Mouse (Mus musculus) fibroblast of lung, adult 2 months (primary cell): Measurements from ENCODE around the gene Tns2.

Source experiments
- DNase-seq: peaks from one replicate; pipeline ENCODE4 v3.0.0-alpha.2; 2011; ENCODE audit warnings: low read depth

Tns2 gene

DNA sequence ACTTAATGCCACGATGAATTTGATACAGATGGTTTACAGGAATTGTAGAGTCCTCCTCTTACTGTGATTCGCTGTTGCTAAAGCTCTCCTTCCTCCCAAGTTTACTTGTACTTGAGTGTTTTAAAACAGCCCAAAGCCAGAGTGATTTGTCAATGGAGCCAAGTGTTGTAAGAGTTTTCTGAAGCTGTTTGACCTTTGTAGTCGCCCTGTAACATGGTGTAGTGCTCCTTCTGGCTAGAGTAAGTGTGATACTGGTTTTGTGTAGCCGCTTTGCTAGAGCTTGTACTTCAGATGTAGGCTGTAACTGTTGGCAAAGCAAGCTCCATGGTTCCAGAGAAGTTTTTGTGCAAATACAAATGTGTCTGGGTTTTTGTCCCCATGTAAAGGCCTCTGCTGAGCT, 8.0 kb upstream of the Tns2 start:
- DNase-seq: no peak

DNA sequence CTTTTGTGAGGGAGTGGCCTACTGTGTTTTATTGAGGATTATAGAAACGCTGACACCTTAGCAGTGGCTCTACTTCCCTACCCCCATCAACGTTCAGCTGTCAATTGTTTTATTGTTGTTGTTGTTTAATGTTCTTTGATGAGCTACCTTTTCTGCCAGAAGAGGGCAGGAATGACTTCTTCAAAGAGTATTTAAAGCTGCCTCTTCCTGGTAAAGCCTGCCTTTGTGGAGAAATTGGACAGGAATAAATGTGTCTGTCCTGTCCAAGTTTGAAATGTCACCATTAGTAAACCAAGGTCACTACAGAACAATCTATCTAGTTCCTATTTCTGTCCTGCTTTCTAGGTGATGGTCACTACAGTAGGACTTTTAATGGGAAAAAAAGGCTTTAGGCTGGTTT, 6.1 kb upstream of the Tns2 start:
- no peak for DNase-seq

DNA sequence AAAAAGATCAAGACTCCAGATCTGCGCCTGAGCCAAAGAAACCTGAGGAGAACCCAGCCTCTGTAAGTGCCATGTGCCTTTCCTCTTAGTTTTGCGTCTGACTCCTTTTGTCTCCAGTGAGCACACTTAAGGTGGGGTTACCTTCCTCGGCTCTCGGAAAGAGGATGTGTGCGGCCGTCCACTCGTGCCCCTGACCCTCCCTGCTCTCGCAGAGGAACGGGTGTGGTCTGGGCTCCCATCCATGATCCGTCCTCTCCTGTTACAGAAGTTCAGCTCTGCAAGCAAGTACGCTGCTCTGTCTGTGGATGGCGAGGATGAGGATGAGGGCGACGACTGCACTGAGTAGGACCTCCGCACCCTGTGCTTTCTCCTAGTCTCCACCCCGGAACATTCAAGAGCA, 5.2 kb upstream of the Tns2 start:
- DNase-seq: no peak

DNA sequence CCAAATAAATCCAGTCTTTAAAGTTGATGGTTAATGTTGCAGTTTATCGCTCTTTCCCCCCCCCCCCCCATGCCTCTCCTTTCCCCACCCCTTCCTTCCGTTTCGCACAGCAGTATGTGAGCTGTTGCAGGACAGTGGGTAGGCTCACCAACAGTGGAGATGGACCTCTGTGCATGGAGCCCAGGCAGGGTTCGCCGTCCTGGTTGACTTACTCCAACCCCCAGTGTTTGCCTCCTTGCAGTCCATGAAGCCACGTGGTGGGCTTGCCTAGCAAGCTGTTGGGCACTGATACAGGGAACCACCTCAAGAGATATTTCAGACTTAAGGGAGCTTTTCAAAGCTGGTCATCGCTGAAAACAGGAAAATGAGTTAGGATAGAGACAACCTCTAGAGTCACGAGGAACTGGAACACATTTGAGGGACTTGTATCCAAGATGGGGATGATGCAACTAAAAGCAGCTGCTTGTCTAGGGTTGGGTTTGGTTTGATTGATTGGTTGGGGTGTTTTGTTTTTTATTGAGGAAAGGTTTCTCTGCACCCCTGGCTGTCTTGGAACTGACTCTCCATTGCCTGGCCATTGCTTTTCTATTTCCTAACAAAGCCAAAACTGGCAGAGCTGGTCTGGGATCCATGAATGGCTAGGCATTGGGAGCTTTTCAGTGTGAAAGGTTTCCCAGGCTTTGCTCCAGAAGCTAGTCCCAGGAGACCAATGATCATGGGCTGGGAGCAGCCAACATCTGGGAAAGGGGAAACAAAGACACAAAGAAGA, 2.9 kb upstream of the Tns2 start:
- DNase-seq: no peak

DNA sequence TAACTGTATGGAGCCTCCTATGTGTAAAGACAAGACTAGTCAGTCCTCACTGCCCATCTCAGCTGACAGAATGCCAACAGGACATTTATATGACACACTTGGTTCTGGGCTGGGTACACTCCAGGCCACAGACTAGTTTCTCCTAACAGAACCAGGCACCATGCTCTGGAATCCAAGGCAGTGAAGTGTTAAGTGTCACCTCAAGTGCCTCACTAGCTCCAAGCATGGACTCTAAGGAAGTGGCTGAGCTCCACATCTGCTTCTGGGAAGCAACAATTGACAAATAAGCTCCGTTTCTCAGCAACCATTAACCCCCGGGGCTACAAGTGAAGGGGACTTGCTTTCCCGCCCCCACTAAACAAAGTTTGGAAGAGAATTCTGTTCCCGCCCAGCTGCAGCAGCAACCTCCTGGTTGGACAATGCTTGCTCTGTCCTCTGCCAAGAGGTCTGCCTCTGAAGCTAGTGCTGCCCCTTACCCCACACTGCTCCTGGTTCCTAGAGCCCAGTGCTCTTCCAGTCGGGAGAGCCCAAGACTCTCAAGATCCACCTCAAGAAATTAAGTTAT, 2.1 kb upstream of the Tns2 start:
- DNase-seq: no peak

DNA sequence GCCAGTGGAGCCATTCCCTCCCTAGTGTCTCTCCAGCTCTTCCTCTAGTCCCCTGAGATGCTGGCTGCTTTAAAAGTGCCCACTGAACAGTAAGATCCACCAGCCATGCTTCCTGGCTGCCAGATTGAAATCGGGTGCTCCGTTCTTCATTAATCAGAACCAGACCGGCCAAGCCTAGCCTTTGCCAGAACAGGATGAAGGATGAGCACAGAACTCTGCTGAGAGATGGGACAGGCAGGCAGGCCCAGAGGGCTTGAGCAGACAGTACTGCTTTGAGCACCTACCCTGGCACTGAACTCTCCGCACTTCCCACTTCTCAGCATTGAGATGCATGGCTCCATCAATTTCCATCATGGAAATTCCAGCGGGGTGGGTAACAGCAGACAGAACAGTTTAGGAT, 953 bp upstream of the Tns2 start:
- DNase-seq: no peak

DNA sequence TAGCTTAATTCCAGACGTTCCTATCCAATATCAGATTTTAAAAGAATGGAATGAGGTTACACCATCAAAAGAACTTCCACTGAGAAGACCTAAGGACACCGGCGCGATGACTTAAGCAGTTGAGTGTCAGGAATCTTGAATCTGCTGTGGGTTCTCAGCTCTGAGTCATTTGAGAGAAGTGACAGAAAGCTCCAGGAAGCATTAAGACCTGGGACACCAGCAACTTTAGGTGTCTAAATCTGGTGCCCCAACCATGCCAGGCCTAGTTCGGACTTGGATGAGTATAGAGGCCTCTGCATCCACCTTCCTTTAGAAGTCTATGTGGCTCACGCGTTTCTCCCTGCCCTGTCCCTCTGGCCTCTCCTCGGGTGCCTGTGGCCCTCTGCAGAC, 447 bp upstream of the Tns2 start:
- no peak for DNase-seq

DNA sequence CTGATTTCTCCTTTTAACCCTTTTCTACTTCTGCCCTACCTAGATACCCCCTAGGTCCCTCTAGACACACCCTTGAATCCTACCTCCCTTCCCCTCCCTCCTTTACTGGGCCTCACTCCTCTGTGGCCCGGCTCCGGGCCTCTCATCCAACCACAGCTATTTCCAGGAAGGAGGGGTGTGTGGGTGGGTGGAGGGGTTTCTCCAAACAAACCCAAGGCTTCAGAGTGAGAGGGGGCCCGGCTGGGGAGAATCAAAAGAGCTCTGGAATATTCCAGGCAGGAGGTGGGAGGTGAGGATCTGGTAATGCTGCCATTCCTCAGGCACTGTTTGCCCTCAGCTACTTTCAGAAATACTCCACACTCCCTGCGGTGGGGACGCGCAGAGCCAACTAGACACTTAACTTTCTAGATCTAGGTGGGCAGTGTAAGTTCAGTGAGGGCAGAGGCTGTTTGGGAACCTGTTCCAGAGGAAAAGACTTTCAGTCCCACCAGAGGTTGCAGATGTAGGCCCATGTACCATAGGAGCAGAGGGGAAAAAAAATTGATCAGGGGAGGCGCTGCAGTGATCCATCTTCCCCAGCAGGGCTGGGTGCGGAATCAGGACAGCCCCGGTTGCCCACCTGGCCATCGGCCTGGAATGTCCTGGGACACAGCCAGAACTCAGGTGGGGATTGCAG, 921 bp downstream of the Tns2 start:
- DNase-seq: no peak

DNA sequence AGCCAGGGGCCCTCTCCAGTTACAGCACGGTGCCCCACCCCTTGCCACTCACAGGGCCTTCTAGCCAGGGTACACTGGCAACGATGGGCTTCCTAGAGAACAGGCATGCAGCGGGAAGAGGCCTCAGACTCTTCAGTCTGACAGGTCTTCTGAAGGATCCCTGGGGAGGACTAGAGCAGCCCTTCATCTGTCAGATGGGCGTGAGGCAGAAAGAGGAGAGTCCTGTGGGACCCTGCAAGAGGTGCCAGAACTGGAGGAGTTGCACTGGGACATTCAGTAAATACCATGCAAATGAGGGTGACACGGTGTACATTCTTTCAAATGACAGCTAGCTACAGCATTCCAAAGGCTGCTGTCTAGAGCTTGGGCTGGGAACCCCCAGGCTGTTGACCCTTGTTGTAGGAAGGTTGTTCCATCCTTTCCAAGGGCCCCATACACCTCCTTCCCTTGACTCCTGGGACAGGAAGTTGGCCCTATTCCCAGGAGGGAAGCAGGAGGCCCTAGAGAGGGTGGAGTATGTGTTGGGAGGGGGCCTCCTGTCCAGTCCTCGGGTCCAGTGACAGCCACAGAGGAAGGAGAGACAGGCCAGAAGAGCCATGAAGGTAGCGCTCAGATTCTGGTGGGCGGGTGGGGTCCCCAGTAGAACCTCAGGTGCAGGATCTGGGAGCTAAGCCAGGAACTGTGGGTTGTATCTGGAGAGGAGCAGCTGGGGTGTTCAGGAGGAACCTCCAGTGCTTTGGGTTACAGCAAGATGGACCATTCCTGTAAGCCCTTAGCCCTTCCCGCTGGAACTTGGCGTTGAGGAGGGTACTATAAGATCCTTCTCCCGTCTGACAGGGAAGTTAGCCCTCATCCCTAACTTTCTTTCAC, 1.7 kb downstream of the Tns2 start:
- DNase-seq: no peak

DNA sequence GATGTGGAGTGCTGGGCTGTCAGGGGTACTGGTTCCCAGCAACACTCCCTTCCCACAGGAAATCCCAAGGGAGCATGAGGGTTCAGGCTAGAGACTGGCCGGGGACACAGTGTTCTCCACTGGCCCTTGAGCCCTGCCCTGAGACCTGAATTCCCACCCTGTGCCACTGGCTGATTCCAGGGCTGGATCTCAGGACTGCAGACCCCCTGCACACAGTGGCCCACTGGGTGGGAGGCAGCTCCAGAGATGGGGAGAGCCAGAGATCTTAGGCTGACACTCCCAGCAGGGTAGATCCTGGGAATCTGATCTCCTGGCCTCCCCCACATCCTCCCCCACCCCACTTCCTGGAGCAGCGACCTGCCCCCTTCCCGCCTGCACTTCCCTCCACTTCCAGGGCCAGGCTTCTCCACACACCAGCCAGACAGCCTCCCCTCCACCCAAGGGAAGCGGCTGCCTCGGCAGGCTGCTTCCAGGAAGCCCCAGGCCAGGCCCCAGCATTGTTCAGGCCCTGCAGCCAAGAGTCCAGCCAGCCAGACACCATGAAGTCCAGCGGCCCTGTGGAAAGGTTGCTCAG, 2.4 kb downstream of the Tns2 start:
- DNase-seq: no peak

DNA sequence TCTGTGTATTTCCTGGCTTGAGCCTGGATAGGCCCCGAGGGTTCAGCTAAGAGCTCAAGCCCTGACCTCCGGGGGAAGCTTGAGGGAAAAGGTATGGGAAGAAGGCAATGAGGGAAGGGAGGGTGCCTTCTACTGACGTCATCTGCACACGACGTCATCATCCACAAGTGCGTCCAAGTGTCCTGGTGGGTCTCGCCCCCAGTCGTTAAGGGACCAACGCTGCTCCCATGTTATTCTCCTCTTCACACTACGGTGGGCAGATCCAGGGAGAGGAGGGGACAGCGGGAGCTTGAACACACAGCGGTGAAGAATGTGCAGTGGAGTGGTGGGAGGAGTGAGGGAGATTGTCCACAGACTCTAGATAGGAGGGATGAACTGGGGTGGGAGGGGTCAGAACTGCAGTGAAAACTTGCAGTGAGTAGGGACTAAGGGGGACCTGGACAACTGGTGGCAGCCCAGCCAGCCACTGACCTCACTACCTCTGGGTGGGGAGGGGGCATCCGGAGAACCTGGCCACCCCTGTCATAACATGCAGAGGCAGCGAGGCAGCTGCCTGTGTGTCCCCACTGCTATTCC, 3.2 kb downstream of the Tns2 start:
- DNase-seq: no peak

DNA sequence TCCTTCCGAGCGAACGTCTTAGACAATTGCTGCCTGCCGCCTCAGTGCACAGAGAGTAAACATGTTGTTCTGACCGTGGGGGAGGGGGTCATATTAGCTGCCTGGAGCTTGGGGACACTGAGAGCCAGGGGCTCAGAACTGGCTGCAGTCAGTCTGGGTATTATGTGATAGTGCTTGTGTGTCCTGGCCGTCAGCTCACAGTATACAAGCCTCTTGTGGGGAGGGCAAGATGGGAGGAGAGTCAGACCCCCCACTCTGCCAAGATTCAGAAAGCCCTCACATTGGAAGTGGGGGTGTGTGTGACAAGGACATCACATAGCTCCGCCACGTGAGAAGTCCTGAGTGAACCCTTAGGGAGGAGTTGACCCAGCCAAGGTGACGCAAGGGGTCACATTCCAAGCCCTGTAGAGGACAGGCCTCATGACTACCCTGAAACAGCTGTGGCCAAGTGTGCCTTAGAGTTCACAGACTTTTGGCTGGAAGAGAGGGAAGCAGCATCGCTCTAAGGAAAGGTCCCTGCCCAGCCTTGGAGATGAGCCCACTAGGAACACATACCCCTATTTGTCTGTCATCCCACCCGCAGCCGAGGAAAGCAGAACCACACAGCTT, 3.8 kb downstream of the Tns2 start:
- DNase-seq: peak; percentile 79

DNA sequence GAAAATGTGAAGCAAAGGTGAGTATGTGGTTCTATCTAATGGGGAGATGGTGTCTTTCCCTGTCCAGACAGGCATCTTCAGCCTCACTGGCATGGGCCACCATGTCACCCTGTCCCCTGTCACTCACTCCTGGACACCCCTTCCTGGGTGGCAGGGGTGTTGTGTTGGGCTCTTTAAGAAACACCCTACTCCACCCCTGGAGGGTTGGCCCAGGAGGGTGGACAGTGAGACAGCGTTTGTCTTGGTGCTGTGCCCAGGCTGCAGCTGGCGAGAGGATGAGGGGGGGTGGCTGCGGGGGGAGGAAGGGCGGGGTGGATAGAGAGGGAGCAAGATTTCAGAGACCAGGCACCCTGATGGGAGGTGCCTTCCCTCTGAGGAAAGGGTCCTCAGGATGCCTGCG, 5.1 kb downstream of the Tns2 start:
- no peak for DNase-seq

DNA sequence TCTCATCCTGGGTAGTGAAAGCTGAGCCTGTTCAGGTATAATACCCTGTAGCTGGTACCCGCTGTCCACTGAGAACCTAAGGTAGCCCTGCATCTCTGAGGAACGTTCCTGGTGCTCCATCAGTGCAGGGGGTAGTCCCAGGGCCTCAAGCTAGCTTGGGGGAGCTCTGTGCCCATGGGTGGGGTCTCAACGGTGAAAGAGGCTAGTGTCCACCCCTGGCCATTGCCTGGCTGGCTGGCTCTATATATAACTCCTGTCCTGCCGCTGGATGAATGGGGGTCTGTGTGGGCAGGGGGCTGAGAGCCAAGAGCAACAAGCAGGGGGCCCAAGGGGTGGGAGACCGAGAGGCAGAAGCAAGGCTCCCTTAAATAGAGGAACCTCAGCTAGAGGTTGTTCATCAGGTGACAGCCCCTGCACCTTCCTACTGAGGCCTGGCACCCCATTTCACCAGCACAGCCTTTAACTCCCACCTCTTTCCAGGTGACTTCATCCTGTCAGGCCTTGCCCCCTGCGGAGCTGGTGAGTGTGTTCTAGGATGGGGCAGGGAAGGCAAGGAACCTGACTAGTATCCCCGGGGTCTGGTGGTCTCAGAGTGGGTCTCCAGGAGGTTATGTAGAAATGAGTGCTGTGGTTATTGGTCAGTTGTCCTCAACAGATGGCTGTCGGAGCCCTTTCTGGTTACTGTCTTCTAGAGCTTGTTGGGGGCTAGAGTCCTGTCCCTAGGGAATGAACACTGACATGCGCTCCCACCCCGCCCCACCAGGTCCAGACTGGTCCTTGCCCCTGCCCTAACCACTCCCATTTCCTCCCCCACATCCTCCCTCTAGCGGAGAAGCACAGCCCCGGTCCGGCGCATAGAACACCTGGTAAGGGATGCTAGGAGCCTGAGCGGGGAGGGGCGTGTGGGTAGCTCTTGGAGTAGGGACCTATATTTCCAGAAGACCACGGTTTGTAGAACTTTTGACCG, 5.8 kb downstream of the Tns2 start:
- DNase-seq: no peak

DNA sequence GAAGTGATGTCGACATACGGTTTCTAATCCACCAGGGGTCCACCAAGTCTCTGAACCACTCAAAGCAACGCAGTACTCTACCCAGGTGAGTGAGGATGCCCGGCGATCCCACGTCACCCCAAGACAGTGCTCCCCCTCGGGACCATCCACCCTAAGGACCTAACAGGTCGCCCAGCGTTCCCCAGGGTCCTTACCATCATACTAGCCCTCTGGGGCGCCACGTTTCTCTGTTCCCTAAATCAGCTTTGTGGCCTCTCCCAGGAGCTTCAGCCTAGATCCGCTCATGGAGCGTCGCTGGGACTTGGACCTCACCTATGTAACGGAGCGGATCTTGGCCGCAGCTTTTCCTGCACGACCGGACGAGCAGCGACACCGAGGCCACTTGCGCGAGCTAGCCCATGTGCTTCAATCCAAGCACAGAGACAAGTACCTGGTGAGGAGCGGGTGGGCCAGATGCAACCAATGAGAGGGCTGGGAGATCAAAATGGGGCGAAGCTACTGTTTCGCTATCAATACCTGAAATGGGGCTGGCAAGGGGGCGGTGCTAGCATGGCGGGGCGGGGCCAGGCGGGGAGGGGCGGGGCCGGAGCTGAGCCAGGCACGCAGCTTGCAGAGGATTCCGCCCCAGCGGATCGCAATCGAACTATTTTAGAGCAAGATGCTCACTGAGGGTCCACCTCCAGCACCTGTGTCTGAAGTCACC, 6.7 kb downstream of the Tns2 start:
- DNase-seq: no peak

DNA sequence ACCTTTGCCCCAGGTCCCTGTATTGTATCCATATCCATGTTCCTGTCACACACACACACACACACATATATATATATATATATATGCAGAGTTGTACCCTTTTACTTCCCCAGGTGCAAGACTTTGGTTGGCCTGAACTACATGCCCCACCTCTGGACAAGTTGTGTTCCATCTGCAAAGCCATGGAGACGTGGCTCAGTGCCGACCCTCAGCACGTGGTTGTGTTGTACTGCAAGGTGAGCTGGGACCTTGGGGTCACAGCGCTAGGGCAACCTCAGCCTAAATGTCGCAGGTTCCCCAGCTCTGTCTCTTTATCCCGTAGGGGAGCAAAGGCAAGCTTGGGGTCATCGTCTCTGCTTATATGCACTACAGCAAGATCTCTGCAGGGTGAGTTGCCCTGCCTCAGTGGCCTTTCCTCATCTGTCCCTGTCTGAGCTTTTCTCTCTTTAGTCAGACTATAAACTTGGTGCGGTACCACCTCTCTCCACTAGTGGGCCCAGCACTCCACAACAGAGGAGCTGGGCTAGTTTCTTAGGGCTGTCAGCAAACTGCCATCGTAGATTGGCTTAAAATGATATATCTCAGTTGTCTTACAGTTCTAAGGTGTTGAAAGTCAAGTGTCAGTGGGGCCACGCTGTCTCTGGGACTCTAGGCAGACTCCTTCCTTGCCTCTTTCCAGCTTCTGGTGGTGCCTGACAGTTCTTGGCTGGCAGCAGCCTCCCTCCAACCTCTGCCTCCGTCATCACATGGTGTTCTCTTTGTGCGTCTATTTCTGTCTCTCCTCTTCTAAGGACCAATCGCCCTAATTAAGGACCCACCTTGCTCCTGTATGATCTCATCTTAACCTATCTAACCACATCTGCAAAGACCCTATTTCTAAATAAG, 7.7 kb downstream of the Tns2 start:
- no peak for DNase-seq

DNA sequence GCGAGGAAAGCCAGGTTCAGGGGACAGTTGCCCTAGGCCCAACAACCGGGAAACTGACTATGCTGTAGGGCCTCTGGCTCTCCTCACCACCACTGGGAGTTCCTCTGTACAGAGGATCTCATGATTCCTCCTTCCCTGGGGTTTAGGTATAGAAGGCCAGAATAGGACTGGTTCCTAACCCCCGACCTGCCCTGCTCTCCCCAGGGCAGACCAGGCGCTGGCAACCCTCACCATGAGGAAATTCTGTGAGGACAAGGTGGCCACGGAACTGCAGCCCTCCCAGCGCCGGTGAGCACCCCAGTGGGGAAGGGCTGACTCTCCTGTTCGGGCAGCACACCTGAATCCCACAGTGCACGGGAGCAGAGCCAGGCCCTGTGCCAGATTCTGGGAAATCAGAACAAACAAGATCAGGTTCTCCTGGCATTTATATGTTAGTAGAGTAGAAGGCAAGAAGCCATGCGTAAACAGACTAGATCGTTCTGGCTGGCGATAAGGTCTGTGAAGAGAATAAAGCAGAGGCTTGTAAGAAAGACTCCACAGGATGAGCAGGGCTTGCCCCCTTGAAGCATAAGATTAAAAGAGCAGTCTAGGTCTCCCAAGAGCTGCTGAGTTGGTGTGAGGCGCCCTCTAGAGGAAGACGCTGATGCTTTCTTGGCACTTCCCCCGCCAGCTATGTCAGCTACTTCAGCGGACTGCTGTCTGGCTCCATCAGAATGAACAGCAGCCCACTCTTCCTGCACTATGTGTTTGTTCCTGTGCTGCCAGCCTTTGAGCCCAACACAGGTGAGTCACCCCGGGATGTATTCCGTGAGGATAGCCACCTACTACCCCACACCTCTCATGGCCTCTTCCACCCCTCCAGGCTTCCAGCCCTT, 8.7 kb downstream of the Tns2 start:
- DNase-seq: no peak

DNA sequence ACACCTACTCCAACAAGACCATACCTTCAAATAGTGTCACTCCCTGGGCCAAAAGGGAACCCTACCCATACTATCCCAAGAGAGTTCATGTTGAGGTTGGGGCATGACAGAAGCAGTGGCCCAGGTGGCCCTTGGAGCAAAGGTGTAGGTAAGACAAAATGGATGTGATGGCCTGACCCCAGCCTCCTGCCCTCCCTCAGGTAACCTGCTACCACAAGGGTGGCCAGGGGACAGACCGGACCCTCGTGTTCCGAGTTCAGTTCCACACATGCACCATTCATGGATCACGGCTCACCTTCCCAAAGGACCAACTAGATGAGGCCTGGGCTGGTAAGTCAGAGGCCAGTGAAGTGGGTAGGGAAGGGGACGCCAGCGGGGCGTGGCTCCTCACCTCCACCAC, 10.1 kb downstream of the Tns2 start:
- DNase-seq: no peak
